Mouse (Mus musculus) adrenal gland, adult 18-20 months (tissue): ENCODE data around the gene Ccnyl1. TPM values are rescaled to one million over a fixed set of nuclear protein-coding genes. Genes with fewer than 3 reads are reported as not detected.
A peak's percentile ranks its signal among the peaks of the same experiment; 100 is the strongest.

Source experiments
- DNase-seq, 2 experiments: peaks; one replicate each; pipeline ENCODE4 v3.0.0; 2021 to 2022; ENCODE audit warnings: low spot score in 2 of 2
- total RNA-seq, 2 experiments: library from RNA; stranded (reverse); gene quantifications; 1 replicate in 1 of 2; 2 replicates in 1 of 2; pipeline ENCODE4 v1.2.3; 2021

The Ccnyl1 gene
- total RNA-seq, 2 experiments from 2014 or later = 15.9 to 16.5 TPM

- DNase-seq = no peak
Observed at GRCm38 (mm10) chr1:64691581-64691980, 1.3 kb downstream of the Ccnyl1 start.

- no peak for DNase-seq
Observed at GRCm38 (mm10) chr1:64695156-64695555, 4.9 kb downstream of the Ccnyl1 start.

DNA sequence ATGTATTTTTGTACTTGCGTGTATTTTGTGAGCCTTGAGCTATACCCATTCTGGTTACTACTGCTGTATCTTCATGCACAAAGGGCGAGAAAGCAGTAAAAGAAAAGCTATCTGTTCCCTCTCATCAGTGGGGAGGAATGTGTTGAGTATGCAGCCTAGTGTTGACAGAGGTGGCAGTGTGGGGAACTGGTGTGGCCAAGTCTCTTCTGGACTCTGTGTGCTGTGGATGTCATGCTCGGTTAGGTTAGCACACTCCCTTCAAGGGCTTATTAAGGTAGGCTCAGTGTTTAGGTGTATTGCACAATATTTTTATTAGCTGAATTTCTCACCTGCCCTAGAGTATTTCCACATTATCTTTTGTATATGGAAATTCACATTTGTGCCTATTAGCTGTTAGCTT is 11.5 kb downstream of the Ccnyl1 start:
- DNase-seq = no peak

GRCm38 (mm10) chr1:64705230-64705629 is 15.0 kb downstream of the Ccnyl1 start:
- DNase-seq = peak; percentile 50 to 62

DNA sequence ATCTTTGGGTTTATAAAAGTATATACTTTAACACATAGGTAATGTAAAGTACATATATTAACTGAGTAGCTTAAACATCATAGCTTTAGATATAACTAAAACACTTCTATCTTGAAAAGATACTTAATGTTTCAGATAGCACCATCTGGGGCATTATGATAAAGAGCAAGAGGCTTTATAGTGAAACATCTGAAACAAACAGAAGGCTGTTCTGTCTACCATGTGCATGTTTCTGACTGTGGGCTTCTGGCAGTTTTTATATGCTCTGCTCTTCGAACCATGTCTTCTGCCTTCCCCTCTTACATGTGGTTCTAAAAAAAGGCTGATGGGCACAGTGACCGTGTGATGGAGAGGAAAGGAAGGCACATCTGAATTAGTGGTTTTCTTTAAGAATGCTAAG is 16.4 kb downstream of the Ccnyl1 start:
- no peak for DNase-seq

DNA sequence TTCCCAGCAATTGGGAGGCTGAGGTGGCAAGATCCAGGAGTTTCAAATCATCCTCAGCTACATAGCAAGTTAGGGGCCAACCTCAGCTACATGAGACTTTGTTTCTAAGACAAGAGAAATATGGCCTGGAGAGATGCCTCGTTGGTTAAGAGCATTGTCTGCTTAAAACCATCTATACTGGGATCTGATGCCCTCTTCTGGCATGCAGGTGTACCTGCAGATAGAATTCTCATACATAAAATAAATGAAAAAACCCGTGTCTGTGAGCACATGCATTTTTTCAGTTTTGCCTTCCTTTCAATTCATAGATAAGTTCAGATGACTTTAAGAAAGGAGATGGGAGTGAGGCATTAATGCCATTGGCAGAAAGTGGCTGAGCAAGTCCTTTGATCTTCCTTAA is 19.6 kb downstream of the Ccnyl1 start:
- DNase-seq = no peak

GRCm38 (mm10) chr1:64712006-64712760 is 21.9 kb downstream of the Ccnyl1 start:
- no peak for DNase-seq

DNA sequence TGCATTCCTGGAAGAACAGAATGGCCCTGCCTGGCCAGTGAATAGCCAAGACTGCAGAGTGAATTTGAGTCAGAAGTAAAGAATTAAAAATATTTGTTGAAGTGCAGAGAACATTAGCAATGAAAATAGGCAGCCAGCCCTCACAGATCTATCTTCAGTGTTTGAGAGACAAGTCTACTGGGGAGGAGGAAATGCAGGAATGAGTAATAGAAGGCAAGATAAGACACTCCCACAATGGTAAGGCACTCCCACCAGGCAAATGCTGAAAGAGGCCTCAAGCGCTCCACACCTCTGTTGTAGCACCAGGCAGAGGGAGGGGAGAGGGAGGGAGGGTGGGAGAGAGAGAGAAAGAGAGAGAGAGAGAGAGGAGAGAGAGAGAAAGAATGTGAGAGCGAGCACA is 25.2 kb downstream of the Ccnyl1 start:
- no peak for DNase-seq

DNA sequence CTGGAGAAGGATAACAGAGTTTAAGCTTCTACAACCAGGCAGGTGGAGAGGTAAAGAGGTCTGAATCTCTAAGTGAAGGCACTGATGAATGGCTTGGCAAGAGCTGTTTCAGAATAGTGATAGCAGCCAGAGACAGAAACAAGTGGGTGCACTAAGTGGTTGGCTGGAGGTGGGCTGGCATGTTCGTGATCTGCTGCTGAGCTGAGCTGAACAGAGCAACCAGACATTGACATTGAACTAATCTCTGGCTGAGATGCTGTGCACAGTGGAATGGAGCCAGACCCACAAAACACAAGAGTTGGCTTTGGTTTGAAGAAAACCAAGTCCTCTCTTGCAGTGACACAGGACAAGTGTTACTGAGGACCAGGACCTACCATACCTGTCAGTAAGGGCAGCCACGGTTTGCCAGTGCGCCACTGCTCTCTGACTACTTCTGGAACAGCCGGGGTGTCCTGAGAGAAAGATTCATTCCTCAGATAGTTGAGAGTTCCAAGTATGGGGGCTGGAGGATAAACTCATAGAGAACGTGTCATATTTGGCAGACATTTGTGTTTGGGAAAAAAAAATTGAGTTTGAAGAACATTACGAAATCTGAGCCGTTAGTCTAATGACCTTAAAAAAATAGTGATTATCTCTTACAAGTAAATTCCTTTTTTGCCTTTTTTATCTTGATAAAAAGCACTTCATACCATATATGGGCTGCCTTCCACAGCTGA is 26.5 kb downstream of the Ccnyl1 start:
- no peak for DNase-seq

GRCm38 (mm10) chr1:64717504-64717903 is 27.2 kb downstream of the Ccnyl1 start:
- DNase-seq = peak; percentile 22 to 41

- no peak for DNase-seq
Observed at GRCm38 (mm10) chr1:64721034-64721587, 30.9 kb downstream of the Ccnyl1 start.

DNA sequence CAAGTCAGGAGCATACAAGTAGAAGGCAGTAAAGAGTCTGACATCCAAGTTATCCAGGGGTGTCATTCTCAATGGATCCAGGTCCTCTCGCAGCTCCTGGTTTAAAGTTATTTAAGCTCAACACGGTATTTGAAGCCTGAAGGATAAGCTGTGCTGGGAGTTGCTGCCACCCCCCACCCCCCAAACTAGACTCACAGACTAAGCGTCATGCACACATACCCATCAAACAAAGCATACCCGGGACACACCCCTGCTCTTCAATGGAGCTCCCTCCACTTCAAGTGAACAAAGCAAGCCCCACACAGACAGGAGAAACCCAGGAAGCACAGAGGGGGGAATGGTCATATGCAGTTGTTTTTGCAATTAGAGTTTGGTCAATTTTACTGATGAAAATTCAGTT is 39.8 kb downstream of the Ccnyl1 start:
- no peak for DNase-seq

GRCm38 (mm10) chr1:64731341-64732020 is 41.2 kb downstream of the Ccnyl1 start:
- no peak for DNase-seq

DNA sequence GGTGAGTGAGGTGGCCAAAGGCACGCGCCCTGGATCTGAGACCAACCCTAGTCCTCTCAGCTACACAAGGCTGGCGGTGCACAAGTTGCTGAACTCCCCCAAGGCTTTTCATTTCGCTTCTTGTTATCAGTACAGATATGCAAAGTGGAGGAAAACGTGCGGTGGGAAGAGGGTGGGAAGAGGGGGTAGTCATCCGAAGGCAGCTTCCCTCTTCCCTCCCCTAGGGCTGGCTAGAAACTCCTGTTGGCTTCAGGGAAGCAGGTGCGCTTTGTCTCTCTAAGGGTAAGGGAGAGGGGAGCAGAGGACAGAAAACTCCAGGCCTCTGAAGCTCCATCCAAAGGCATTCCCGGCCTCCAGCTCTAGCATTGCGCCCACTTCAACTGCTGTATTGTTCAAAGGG is 41.9 kb downstream of the Ccnyl1 start:
- no peak for DNase-seq

DNA sequence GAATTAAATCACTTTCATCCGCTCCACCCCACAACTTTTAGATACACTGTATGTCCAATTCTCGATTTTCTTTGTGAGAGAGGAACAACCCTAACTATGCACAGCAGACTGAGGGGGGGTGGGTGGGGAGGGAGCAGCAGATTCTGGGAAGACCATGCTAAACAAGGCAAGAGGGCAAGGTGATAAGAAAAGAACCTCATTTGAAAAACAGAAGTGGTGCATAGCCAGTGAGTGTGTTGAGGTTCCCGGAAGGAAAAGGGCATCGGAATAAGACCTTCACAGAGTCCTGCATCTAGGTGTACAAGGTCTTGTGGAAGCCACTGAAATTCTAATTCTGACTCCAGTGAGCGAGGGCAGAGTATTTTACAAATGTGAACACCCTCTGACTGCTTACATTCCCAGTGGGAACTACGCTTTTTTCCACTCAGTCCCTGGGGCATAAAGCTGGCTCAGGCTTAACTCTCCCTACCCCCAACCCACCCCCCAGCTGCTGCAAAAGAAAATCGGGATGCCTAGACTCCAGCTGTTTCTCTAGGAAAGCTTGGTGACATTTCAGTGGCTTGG is 42.5 kb downstream of the Ccnyl1 start:
- no peak for DNase-seq

GRCm38 (mm10) chr1:64733453-64734245 is 43.4 kb downstream of the Ccnyl1 start:
- no peak for DNase-seq

- peak; percentile 38 to 43 for DNase-seq
Observed at GRCm38 (mm10) chr1:64734771-64735750, 44.8 kb downstream of the Ccnyl1 start.

DNA sequence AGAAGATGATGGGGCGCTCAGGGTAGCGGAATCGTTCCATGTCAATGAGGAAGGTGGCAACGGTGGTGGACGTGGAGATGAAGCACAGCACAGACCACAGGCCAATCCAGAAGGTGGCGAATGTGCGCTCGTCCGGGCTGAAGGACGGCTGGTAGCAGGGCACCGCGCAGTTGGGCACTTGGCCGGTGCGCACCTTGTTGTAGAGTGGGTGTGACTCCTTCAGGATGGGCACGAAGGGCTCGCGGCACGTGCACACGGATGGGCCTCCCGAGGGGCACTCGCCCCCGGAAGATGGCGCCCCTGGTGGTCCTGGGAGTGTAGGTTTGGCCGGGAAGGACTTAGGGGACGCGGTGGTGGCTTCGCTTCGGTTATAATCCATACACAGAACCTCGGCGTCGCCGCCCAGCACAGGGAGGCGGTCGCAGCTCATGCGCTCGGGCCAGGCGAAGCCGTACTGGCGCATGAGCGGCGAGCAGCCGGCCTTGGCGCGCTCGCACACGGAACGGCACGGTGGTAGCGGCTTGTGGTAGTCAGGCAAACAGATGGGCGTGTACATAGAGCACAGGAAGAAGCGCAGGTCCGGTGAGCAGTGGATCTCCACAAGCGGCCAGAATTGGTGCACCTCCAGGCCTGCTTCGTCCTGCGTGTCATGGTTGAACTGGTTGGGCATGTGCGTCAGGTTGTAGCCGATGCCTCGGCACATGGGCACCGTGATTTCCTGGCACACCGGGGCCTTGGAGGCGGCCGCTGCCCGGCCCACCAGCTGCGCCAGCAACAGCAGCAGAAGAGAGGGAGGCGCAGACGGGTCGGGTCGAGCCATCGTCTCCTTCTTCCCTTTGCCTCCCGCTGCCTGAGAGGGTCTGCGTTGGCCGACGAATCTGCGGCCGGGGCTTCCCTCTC is 45.8 kb downstream of the Ccnyl1 start:
- peak; percentile 46 to 55 for DNase-seq
